ENCODE assay signal across 8 mouse cellular contexts in the genomic region with DNA sequence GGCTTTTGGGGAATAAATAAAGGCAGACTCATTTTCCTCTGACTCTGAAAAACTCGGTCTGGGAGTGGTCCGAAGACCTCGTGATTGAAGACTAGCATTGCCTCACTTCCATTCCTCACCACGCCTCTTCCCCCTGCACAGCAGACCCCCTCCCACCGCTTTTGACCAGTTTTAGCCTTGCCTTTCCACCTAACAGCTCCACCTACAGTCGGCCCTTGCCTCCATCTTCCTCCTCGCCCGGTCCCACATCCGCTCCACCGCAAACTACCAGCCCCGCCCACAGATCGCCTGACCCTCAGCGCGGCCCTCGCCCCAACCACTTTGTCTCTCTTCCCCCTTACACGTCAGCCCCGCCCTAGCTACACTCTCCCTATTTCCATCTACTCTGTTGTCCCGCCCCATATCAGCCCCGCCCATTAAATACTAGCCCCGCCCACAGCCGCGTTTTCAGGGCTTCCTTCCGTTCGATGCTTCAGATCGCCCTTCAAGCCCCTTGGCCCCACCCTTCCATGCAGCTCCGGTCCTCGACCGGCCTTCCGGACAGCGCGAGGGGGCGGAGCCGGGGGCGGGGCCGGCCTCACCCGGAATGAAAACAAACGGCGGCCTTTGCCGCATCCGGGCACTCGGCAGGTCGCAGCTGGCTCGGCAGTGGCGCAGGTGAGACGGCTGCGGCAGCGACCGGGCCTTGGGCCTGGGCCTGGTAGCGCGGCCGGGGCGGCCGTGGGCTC. TPM values are rescaled to one million over a fixed set of nuclear protein-coding genes. Genes with fewer than 3 reads are reported as not detected.
DNase-seq lines count a peak whose midpoint lies in the region; ATAC-seq and TF ChIP-seq lines count a peak whose summit lies in the region.

A gene (plus strand): TSS at position 167 of the 728 bp plus-strand sequence.

- H3K36me3 ChIP-seq in E14TG2a.4 (ENCODE audit: insufficient read depth, low read length), result peaks cover 23% of the 10 kb centered on the region
- peaks cover 12% of the 10 kb centered on the region for H3K36me3 ChIP-seq in forebrain, embryonic 12.5 days (replicated peaks)
- peaks cover 17% of the 10 kb centered on the region for H3K36me3 ChIP-seq in heart, postnatal 0 days (replicated peaks; ENCODE audit: control insufficient read depth, insufficient read depth, low read length)
- H3K36me3 ChIP-seq in liver, embryonic 16.5 days (ENCODE audit: control insufficient read depth, insufficient read depth), result peaks cover 6% of the 10 kb centered on the region; the same call in 1 of the 2 replicates
- H3K36me3 ChIP-seq in neural tube, embryonic 13.5 days, result peaks cover 14% of the 10 kb centered on the region
- H3K36me3 ChIP-seq in testis, adult 2 months (ENCODE audit: control insufficient read depth, insufficient read depth, low read length), result no peaks in the 10 kb centered on the region; the same call in none of the 2 replicates

- TF ChIP-seq CTCF in E14TG2a.4 (conservative IDR thresholded peaks at IDR 0.05; ENCODE audit: low read length), result no peak
- peak; percentile 77 for TF ChIP-seq CTCF in heart, postnatal 0 days (IDR thresholded peaks at IDR 0.05; ENCODE audit: low read depth)
- peak; percentile 5; the same call in 1 of the 2 replicates for TF ChIP-seq CTCF in testis, adult 2 months (IDR thresholded peaks at IDR 0.05; ENCODE audit: control insufficient read depth, insufficient read depth, insufficient replicate concordance, low read depth, low read length)

- no peaks in the 10 kb centered on the region for H3K27me3 ChIP-seq in E14TG2a.4 (ENCODE audit: insufficient read depth, low read length)
- no peaks in the 10 kb centered on the region for H3K27me3 ChIP-seq in forebrain, embryonic 12.5 days
- H3K27me3 ChIP-seq in heart, postnatal 0 days (ENCODE audit: control insufficient read depth, insufficient read depth, low read length), result no peaks in the 10 kb centered on the region
- no peaks in the 10 kb centered on the region for H3K27me3 ChIP-seq in liver, embryonic 16.5 days (ENCODE audit: control insufficient read depth, insufficient read depth, low read depth, low read length)
- no peaks in the 10 kb centered on the region for H3K27me3 ChIP-seq in neural tube, embryonic 13.5 days
- no peaks in the 10 kb centered on the region for H3K27me3 ChIP-seq in testis, adult 2 months (ENCODE audit: control insufficient read depth, insufficient read depth, low read length)

- peak; percentile 97 for ATAC-seq in forebrain, embryonic 12.5 days (ENCODE audit: low FRiP score)
- peak; percentile 96 for ATAC-seq in heart, postnatal 0 days (ENCODE audit: insufficient read depth, low read depth)
- peak; percentile 95 for ATAC-seq in liver, embryonic 16.5 days (ENCODE audit: low read depth)
- peak; percentile 98 for ATAC-seq in neural tube, embryonic 13.5 days (ENCODE audit: low read depth)

- WGBS in forebrain, embryonic 12.5 days, result under 1% methylated on average over 53 of the region's 53 CpGs
- under 1% methylated on average over 53 of the region's 53 CpGs for WGBS in heart, postnatal 0 days
- under 1% methylated on average over 53 of the region's 53 CpGs for whole genome bisulfite sequencing in liver, embryonic 16.5 days (ENCODE audit: insufficient replicate concordance)
- under 1% methylated on average over 53 of the region's 53 CpGs for WGBS in neural tube, embryonic 13.5 days

- H3K4me3 ChIP-seq in E14TG2a.4 (replicated peaks; ENCODE audit: low read length), result peak within 1 kb of the TSS; percentile 85
- peak within 1 kb of the TSS; percentile 90 for H3K4me3 ChIP-seq in forebrain, embryonic 12.5 days (replicated peaks)
- H3K4me3 ChIP-seq in heart, postnatal 0 days (ENCODE audit: low read depth, low read length), result peak within 1 kb of the TSS; percentile 90
- peak within 1 kb of the TSS; percentile 99 for H3K4me3 ChIP-seq in liver, embryonic 16.5 days (ENCODE audit: low read depth, low read length)
- peak within 1 kb of the TSS; percentile 90 for H3K4me3 ChIP-seq in neural tube, embryonic 13.5 days
- H3K4me3 ChIP-seq in testis, adult 2 months (ENCODE audit: control insufficient read depth, low read depth, low read length), result peak within 1 kb of the TSS; percentile 87

- H3K4me1 ChIP-seq in E14TG2a.4 (replicated peaks; ENCODE audit: low read depth, low read length), result peaks cover 22% of the 10 kb centered on the region
- H3K4me1 ChIP-seq in forebrain, embryonic 12.5 days, result peaks cover 18% of the 10 kb centered on the region
- 0 out of 2 replicates have a peak, but pooled peaks cover 4% of the 10 kb centered on the region for H3K4me1 ChIP-seq in heart, postnatal 0 days (ENCODE audit: control insufficient read depth, insufficient read depth)
- peaks cover 15% of the 10 kb centered on the region for H3K4me1 ChIP-seq in liver, embryonic 16.5 days (ENCODE audit: control insufficient read depth, low read depth, low read length)
- H3K4me1 ChIP-seq in neural tube, embryonic 13.5 days (replicated peaks), result peaks cover 21% of the 10 kb centered on the region
- H3K4me1 ChIP-seq in testis, adult 2 months (ENCODE audit: control insufficient read depth, insufficient read depth, low read length), result peaks cover 7% of the 10 kb centered on the region

- no peak; the same call in 1 of the 2 replicates for TF ChIP-seq EP300 in heart, postnatal 0 days (IDR thresholded peaks at IDR 0.05; ENCODE audit: low read depth)

- H3K4me2 ChIP-seq in forebrain, embryonic 12.5 days, result peak within 1 kb of the TSS; percentile 66
- H3K4me2 ChIP-seq in heart, postnatal 0 days (ENCODE audit: low read depth, low read length), result peak within 1 kb of the TSS; percentile 76
- H3K4me2 ChIP-seq in liver, embryonic 16.5 days (ENCODE audit: low read depth, low read length), result peak within 1 kb of the TSS; percentile 75
- H3K4me2 ChIP-seq in neural tube, embryonic 13.5 days, result peak within 1 kb of the TSS; percentile 72

- peak; percentile 65 for TF ChIP-seq POLR2A in testis, adult 2 months (IDR thresholded peaks at IDR 0.05; ENCODE audit: control insufficient read depth, low read depth, low read length)

- H3K9ac ChIP-seq in forebrain, embryonic 12.5 days, result peak within 1 kb of the TSS; percentile 80
- H3K9ac ChIP-seq in heart, postnatal 0 days (replicated peaks; ENCODE audit: low read depth, low read length), result peak within 1 kb of the TSS; percentile 72
- peak within 1 kb of the TSS; percentile 90 for H3K9ac ChIP-seq in liver, embryonic 16.5 days (ENCODE audit: low read depth, low read length)
- peak within 1 kb of the TSS; percentile 89 for H3K9ac ChIP-seq in neural tube, embryonic 13.5 days

- DNase-seq in c-Kit-positive CD71-positive TER-119-positive erythroid progenitor cells, embryonic 14.5 days (ENCODE audit: low spot score), result peak; percentile 100
- peak; percentile 100 for DNase-seq in heart, postnatal 0 days (ENCODE audit: low spot score)
- DNase-seq in kidney, postnatal 4 days, result peak; percentile 100

- peak within 1 kb of the TSS; percentile 95 for H3K27ac ChIP-seq in forebrain, embryonic 12.5 days
- peak within 1 kb of the TSS; percentile 99 for H3K27ac ChIP-seq in heart, postnatal 0 days (ENCODE audit: low read depth)
- peak within 1 kb of the TSS; percentile 97 for H3K27ac ChIP-seq in liver, embryonic 16.5 days (ENCODE audit: low read length)
- H3K27ac ChIP-seq in neural tube, embryonic 13.5 days (replicated peaks), result peak within 1 kb of the TSS; percentile 97
- H3K27ac ChIP-seq in testis, adult 2 months (ENCODE audit: control insufficient read depth, insufficient read depth, low read depth, low read length), result peak within 1 kb of the TSS; percentile 83

- H3K9me3 ChIP-seq in E14TG2a.4 (ENCODE audit: low read length), result no peaks in the 10 kb centered on the region
- no peaks in the 10 kb centered on the region for H3K9me3 ChIP-seq in forebrain, embryonic 12.5 days
- H3K9me3 ChIP-seq in heart, postnatal 0 days (replicated peaks; ENCODE audit: control insufficient read depth, low read length), result no peaks in the 10 kb centered on the region
- no peaks in the 10 kb centered on the region for H3K9me3 ChIP-seq in liver, embryonic 16.5 days (replicated peaks; ENCODE audit: control insufficient read depth, low read length)
- no peaks in the 10 kb centered on the region for H3K9me3 ChIP-seq in neural tube, embryonic 13.5 days

RNA-seq across cellular contexts. Expression of the gene that starts here (rescaled TPM):
- 36.4 and 39.2 TPM in 2 replicates for polyA plus RNA-seq in forebrain, embryonic 12.5 days (2016; fragmentation: Nextera tagmentation; extraction: Ambion mirVana)
- 20.4 and 25.6 TPM in 2 replicates for total RNA-seq in heart, postnatal 0 days (2014; rRNA removed; ENCODE audit: low replicate concordance)
- polyA plus RNA-seq in heart, postnatal 0 days (2015; fragmentation: Nextera tagmentation; extraction: Ambion mirVana), result 19.5 and 21.3 TPM in 2 replicates
- 12.0 and 13.6 TPM in 2 replicates for polyA plus RNA-seq in liver, embryonic 16.5 days (2015; fragmentation: Nextera tagmentation; extraction: Ambion mirVana)
- polyA plus RNA-seq in neural tube, embryonic 13.5 days (2015; fragmentation: Nextera tagmentation; extraction: Ambion mirVana), result 49.9 TPM in 2 replicates
- 46.5 and 49.9 TPM in 2 replicates for polyA plus RNA-seq in testis, adult 2 months (2012; rRNA removed)

Comparison
In these comparisons a context has a peak if more than half of its experiments do, and no peak if none do; other contexts are left out.
1. Peak in every context shown above with its lines: DNase-seq, ATAC-seq, H3K4me3 ChIP-seq and H3K27ac ChIP-seq.